Mouse (Mus musculus) right cerebral cortex, postnatal 25 days (tissue): ENCODE measurements around the gene Hist1h3g.
"Not testable (repeated sequence)": the region's sequence is repeated elsewhere in the genome, so short reads cannot be mapped to it uniquely, and the experiment has no call there.

Experiments used
- DNase-seq: peaks from one replicate; pipeline ENCODE4 v3.0.0; 2022

The Hist1h3g gene

GRCm38 (mm10) chr13:23560699-23561098 lies 25.5 kb downstream of the Hist1h3g start:
- not testable (repeated sequence) for DNase-seq

DNA sequence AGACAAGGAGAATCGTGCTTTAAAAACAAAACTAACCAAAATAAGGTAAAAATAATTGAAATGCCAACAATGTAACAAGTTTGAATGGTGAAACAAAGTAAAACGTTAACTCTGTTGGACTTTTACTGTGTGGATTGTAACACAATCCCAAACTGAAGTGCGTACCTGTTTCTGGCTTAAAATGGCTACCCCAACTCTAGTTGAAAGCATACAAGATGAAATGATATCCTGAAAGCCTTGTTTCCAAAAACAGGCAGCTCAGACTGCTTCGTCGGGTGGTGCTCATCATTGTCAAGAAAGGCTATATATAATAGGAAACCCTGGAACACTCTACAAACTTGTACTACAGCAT lies 26.3 kb downstream of the Hist1h3g start:
- not testable (repeated sequence) for DNase-seq

- peak; percentile 93 for DNase-seq
Observed at GRCm38 (mm10) chr13:23561883-23562659, 26.8 kb downstream of the Hist1h3g start, which contains the start of gene Hist1h3e. TSS of gene Hist1h3e (minus strand) at chr13:23562369.

DNA sequence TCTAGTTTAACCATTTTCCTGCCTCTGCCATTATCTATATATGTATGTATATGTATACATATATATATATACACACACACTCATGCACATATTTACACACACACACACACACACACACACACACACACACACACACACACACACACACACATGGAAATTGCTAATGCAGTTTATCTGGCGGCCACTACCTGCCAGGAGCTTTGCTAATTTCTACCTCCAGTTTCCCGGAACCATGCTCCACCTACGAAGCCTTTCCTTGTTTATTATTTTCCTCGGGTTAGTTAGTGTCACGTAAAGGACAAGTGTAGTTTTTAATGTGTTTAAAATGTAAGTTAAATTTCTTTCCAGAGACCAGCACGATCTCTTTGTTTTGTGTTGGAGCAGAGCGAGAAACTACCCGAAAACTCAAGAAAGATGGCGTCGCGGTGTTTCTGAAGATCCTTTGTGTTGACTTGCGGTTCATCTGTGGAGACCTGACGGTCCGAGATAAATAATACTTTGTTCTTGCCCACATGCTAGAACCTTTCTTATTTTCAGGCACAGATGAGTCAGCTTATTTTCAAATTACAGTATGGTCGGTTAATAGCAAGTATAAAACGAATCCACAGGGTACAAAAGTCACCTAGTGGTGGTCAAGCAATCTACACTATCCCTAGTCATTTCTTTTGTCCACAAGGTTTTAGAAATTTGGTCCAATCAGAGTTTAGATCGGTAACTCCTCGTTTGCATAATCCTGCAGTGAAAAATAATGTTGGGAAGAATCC lies 27.7 kb downstream of the Hist1h3g start:
- no peak for DNase-seq

- DNase-seq = no peak
Observed at GRCm38 (mm10) chr13:23564482-23564881, 29.3 kb downstream of the Hist1h3g start.

GRCm38 (mm10) chr13:23570261-23571021 lies 35.2 kb downstream of the Hist1h3g start:
- DNase-seq = not testable (repeated sequence)

GRCm38 (mm10) chr13:23571022-23571503 lies 35.8 kb downstream of the Hist1h3g start, which contains the start of the genes Hist1h2ae and Hist1h2bg:
TSS of gene Hist1h2ae (minus strand) at chr13:23571220.
TSS of gene Hist1h2bg (plus strand) at chr13:23571396.
- DNase-seq = peak; percentile 80

DNA sequence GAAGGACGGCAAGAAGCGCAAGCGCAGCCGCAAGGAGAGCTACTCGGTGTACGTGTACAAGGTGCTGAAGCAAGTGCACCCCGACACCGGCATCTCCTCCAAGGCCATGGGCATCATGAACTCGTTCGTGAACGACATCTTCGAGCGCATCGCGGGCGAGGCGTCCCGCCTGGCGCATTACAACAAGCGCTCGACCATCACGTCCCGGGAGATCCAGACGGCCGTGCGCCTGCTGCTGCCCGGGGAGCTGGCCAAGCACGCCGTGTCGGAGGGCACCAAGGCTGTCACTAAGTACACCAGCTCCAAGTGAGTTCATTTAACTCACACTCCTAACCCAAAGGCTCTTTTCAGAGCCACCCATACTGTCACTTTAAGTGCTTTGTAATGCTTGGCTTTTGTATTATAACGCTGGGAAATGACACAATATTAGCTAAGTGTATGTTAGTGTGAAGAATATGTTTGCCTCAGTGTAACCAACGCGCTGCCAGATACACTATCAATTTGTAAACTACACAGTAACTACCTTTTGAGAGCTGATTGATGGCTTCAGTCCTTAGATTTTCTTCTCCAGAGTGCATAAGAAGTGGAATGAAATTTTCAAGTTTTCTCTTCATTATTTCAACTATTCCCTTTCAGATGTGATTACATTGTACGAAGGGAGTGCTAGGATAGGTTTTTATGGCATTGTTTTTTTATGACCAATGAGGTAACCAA lies 36.4 kb downstream of the Hist1h3g start:
- DNase-seq = not testable (repeated sequence)

DNA sequence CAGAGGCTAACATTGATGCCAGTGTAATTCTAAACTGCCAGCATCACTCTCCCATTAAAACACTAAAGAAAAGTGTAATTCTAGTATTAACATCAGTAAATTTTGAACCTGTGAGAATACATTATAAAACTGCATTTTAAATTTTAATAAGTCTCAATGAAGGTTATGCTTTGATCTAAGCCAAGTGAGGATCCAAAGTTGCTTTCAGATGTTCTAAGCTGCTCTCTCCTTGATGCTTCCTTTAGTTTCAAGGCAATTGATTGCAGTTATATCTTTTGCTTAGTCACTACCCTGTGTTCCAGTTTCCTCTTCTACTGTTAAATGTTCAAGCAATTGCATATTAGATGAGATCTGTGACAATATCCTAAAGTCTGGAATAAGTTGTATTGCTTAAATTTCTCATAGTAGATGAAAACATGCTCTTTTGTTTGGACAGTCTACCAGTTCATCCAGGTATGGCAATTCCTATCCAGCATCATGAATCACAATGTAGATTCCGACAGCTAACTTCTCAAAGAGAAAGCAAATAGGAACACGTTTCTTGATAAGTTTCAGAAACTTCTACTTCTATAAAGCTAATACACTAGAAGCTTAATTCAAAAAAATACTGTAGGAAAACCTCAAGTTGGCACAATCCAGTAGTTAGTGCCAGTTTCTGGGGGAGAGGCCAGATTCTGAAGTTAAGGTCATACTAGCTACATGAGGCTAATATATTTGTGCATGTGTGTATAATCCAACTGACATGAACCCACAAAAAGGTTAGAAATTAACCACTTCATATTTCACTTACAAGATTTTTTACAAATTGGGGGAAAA lies 37.2 kb downstream of the Hist1h3g start:
- DNase-seq = no peak

GRCm38 (mm10) chr13:23573034-23573897 lies 38.0 kb downstream of the Hist1h3g start:
- not testable (repeated sequence) for DNase-seq

DNA sequence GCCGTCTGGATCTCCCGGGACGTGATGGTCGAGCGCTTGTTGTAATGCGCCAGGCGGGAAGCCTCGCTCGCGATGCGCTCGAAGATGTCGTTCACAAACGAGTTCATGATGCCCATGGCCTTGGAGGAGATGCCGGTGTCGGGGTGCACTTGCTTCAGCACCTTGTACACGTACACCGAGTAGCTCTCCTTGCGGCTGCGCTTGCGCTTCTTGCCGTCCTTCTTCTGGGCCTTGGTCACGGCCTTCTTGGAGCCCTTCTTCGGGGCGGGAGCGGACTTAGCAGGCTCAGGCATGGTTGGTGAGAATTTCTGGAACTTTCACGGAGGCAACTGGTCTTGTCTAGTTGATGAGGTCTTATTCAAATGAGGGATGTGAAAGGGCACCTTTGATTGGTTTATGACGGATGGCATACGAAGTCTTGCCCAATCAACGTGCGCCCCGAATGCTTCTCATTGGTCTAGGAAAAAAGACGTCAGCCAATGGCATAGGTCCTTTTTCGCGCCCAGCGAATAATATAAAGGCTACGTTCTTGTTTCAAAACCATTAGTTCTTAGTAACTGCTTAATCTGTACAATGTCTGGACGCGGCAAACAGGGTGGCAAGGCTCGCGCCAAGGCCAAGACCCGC lies 38.8 kb downstream of the Hist1h3g start, which contains the start of the genes Hist1h2bf and Hist1h2ad:
Gene Hist1h2bf (minus strand): TSS at position 299 of the 627 bp plus-strand sequence.
Gene Hist1h2ad (plus strand): TSS at position 484 of the 627 bp plus-strand sequence.
- peak; percentile 88 for DNase-seq

DNA sequence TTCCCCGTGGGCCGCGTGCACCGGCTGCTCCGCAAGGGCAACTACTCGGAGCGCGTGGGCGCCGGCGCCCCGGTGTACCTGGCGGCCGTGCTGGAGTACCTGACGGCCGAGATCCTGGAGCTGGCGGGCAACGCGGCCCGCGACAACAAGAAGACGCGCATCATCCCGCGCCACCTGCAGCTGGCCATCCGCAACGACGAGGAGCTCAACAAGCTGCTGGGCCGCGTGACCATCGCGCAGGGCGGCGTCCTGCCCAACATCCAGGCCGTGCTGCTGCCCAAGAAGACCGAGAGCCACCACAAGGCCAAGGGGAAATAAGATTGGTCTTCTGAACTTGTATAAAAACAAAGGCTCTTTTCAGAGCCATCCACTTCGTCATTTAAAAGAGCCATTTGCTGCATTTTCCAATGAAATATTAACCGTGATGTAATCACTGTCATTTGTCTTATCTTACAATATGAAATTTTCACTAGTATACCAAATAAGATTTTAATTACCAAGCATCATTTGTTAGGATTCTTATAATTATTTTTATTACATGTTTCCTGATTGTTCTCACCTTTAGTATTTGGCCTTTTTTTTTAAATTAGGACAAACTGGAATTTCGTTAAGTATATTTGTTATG lies 39.4 kb downstream of the Hist1h3g start:
- DNase-seq = not testable (repeated sequence)

DNA sequence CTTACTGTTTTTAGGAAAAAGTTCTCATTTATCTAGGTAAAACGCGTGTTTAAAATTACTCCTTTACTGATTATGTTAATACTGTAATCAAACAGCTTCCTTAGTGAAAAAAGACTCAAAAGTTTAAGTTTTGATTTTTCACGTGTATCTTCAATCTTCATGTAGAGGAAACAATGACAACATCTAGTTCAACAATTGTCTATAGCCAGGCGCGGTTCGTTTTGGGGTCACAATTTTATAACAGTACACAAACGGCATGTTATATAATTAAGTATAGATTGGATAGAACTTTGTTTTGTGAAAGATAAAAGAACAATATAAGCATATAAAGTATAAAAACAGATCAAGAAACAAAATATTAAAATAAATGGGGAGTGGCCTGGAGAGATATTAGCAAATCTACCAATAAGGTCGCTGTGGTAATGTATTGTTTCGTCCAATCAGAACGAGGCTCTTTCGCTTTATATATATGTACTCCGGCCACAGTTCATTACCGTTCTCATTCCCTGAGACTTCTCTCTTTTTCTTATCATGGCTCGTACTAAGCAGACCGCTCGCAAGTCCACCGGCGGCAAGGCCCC lies 40.1 kb downstream of the Hist1h3g start, which contains the start of gene Hist1h3d:
Gene Hist1h3d (plus strand): TSS at position 493 of the 581 bp plus-strand sequence.
- peak; percentile 60 for DNase-seq

- not testable (repeated sequence) for DNase-seq
Observed at GRCm38 (mm10) chr13:23575864-23576313, 40.7 kb downstream of the Hist1h3g start.

GRCm38 (mm10) chr13:23576351-23576881 lies 41.2 kb downstream of the Hist1h3g start:
- DNase-seq = no peak

DNA sequence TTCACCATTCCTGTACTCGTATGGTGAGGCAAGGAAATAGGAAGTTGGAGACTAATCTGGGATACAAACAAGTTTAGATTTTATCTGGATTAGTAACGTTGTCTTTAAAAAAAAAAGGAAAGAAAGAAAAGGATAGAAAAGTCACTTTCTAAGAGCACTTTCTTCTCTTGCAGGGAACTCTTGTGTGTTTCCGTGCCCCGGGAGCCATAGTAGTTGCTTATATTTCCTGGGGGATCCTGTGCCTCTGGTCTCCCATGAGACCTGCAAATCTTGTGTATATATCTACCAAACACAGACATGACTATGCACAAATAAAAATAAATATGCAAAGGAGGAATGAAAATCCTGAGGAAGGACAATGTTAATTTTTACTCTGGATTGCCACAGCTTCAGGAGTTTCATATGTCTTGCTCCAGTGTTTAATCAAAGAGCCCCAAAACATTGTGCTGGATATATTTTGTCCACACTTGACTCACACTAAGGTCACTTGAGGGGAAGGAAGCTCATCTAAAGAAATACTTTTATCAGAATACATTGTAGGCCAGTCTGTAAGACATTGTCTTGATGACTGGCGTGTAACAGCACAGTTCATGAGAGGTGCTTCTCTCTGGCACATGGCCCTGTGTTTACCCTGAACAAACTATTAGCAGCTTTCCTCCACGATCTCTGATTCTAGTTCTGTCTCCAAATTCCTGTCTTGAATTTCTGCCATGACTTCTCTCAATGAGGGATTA lies 41.9 kb downstream of the Hist1h3g start:
- DNase-seq = no peak

GRCm38 (mm10) chr13:23577835-23578234 lies 42.6 kb downstream of the Hist1h3g start:
- DNase-seq = no peak
